Mouse (Mus musculus) splenic B cell, adult 2 months (primary cell): ENCODE measurements around the gene Eml1.

Experiments
- DNase-seq: peaks from one replicate; pipeline ENCODE4 v3.0.0-alpha.2; 2011; ENCODE audit warnings: low read depth, low spot score
- H3K27me3 ChIP-seq: 2 replicates; pipeline ENCODE4 v1.6.1; 2012; ENCODE audit warnings: mild to moderate bottlenecking, low read length, moderate library complexity, mixed read lengths; ENCODE audit not compliant: control insufficient read depth, poor library complexity, insufficient read depth, severe bottlenecking
- H3K36me3 ChIP-seq: 2 replicates; pipeline ENCODE4 v1.6.1; 2012; ENCODE audit warnings: mild to moderate bottlenecking, low read length, moderate library complexity, mixed read lengths; ENCODE audit not compliant: control insufficient read depth, poor library complexity, insufficient read depth, severe bottlenecking

Eml1 gene

DNA sequence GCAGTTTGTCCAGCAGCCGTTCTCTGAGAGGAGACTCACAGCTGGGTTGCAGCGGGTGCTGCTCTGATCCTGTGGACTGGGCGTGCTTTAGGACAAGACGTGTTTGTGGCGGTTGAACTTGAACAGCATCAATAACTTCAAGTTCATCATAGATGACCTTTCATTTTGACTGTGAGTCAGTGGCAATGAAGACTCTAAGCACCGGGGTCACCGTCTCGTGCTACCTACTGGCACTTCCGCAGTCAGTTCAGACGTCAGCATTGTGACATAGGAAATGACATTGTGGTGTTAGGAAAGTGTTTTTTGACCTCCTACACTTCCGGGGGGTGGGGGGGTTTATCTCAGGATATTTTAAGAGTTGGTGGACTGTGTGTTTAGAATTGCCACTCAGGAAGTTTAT lies 79.2 kb downstream of the Eml1 start:
- DNase-seq, result no peak
- Histone ChIP-seq H3K27me3 (no peaks in the 10 kb centered on the region), H3K36me3 (no peaks in the 10 kb centered on the region)

DNA sequence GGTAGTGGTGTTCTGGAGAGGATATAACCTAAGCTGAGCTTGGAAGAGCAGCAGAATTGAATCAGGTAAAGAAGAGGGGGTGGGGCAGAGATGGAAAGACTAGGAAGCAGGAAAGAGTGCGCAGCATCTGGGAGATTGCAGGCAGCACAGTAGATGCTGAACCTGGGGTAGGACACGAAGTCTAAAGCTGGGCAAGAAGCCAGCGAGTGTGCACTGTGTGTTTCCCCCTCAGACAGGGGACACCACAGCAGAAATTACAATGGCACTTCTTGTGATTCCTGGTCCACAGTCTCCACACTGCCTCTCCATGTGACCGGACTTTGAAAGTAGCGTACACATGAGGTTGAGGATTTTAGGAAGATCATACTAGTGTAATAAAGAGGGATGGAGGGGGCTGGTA lies 79.8 kb downstream of the Eml1 start:
- DNase-seq, result no peak
- H3K36me3 ChIP-seq, result no peaks in the 10 kb centered on the region

DNA sequence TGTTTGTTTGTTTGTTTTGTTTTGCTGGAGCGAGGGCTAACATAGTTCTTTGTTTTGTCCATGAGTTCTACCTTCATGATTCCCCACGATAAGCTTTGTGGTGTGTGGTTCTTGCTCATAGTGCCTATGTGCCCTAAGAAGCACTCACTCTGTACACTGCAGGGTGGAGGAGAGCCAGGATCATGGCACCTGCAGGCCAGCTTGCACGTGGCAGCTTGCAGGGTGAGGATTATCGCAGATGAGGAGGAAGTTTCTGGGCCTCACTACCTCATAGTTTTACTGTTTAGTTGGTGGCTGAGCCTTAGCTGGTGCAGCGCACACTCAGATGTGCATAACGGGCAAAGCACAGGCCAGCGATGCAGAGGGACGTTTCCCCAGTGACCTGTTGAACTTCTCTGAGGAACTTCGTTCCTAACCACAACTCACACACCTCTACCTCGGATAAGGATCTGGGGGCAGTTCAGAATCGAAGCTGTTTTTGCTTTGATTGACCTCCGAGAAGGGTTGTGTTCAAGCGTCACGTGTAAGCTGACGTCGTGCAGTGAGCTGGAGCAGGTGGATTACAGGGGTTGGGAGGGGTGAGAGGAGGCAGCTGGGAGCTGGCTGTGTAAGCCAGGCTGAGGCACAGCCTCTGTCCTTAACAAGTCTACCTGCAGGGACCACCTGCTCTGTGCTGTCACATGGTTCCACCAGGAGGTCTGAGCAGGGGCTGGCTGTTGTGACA lies 81.6 kb downstream of the Eml1 start:
- DNase-seq, result no peak
- H3K27me3 ChIP-seq, result no peaks in the 10 kb centered on the region

More for the DNA sequence above, 79.8 kb downstream of the Eml1 start:
- H3K27me3 ChIP-seq, result no peaks in the 10 kb centered on the region

DNA sequence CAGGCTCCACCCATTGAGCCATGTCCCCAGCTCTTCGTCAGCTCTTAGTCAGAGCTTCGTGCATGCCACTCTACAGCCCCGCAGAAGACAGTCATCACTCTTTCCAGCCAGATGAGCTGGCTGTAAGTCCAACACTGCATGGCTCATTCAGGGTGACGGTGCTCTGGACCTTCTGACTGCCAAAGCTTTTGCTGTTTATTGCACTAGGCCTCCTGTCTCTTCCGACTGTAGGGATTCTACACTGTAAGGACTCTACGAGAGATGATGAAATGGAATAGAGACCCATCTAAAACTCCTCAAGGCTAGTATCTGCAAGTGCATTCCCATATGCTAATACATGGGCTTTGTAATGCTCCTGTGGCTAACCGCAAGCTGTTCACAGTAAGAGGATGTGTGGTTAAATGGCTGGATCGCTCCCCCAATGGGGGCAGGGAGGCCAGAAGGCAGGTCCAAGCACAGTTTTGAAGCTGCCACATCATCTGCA lies 82.8 kb downstream of the Eml1 start:
- no peaks in the 10 kb centered on the region for H3K27me3 ChIP-seq
- DNase-seq, result no peak
- H3K36me3 ChIP-seq, result no peaks in the 10 kb centered on the region

More for the DNA sequence above, 81.6 kb downstream of the Eml1 start:
- H3K36me3 ChIP-seq, result no peaks in the 10 kb centered on the region

DNA sequence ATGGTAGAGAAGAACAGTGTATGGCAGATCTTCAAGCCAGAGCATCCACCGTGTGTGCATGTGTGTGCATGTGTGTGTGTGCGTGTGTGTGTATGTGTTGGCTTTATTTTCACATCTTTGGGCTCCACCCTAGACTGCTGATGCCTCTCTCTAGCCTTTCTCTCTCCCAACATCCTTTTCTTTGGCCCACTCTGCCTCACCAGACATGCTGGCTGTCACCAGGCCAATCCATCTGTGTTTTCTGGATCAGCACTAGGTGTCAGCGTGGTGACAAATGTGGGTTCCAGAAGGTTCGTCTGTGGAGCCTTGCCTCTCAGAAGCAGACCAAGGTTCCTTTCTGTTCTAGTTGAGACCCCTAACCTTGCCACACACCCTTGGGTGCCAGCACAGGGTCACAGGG lies 84.2 kb downstream of the Eml1 start:
- no peaks in the 10 kb centered on the region for H3K36me3 ChIP-seq
- H3K27me3 ChIP-seq, result no peaks in the 10 kb centered on the region
- no peak for DNase-seq

DNA sequence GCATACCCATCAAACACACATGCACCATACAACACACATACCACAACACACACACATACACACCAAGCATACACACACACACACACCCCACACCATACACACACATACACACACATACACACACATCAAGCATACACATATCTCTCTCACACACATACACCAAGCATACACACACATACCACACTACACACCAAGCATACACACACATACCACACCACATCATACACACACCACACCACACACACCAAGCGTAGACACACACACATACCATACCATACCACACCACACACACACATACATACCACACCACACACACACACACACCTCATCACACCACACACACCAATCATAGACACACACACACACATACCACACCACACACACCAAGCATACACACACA lies 102.1 kb downstream of the Eml1 start:
- Histone ChIP-seq H3K36me3 (no peaks in the 10 kb centered on the region), H3K27me3 (no peaks in the 10 kb centered on the region)
- no peak for DNase-seq

DNA sequence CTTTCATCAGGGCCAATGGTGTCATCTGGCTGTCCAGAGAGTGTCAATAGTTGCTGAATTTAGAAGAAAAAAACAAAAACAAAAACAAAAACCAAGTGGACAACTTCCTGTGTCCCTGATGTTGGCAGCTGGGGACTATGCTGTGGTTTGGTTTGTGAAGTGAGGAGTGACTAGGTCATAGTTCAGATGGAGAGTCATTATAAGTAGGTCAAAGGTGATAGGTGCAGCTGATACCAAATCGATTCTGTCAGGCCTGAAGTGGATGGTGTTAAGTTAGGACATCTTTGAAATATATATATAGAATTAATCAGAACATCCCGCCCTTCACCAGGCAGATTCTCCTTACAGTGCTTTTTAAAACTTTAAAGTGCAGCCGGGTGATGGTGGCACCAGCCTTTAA lies 103.7 kb downstream of the Eml1 start:
- Histone ChIP-seq H3K27me3 (no peaks in the 10 kb centered on the region), H3K36me3 (no peaks in the 10 kb centered on the region)
- no peak for DNase-seq

DNA sequence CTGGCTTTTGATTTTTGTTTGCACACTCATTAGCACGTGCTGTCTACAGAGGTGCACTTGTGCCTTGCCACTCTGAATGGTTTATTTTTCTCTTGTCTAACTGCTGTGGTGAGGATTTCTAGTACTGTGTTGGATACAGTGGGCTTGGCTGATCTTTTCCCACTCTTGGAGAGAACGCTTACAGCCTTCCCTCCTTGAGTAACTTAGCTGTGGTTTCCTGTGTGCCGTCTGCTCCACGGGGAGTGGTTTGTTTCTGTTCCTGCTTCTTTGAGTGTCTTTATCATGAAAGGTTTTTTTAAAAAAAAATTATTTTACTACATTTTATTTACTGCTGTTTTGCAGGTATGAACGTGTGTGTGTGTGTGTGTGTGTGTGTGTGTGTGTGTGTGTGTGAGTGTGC lies 108.0 kb downstream of the Eml1 start:
- DNase-seq, result no peak
- Histone ChIP-seq H3K36me3 (no peaks in the 10 kb centered on the region), H3K27me3 (no peaks in the 10 kb centered on the region)

DNA sequence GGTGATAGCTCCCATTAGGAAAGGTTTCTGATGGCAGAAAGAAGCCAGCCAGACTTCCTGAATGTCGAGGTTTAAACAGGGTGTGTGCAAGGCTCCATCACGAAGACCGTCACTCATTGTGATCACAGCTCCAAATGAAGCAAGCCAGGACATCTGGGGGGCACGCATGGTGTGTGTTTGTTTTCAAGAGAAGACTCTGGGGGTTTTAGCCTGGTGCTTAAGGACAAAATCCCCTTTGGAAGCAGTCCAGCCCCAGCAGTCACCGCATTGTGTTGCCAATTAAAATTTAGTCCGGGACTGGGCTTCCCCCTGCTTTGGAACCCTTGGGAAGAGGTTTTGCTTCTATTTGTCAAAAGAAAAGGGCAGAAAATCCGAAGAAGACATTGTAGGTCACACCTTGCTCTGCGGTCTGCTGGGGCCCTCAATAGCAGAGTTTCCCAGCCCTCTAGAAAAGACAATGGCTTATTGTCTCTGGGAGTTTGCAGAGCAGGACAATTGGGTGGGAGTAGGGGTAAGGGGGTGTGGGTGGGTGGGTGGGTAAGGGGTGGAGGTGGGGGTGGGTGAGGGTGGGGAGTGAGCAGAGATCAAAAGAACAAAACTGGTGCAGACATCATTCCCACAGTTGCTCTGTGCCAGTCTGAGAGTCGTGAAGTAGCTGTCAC lies 110.1 kb downstream of the Eml1 start:
- Histone ChIP-seq H3K36me3 (no peaks in the 10 kb centered on the region), H3K27me3 (no peaks in the 10 kb centered on the region)
- no peak for DNase-seq

DNA sequence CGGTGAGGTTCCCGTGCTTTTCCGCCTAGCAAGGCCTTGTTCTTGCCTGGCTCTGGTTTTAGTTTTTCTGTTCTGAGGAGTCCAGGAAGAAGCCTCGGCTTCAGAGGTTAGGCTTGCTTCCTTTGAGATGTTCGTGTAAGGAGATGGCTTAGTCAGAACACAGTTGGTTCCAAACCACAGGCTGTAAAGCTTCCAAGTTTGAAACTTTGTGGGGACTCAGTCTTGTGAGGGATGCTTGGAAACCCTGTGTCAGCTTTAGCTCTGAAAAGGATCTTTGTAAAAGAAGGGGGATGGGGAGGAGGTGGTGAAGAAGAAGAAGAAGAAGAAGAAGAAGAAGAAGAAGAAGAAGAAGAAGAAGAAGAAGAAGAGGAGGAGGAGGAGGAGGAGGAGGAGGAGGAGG lies 118.3 kb downstream of the Eml1 start:
- no peaks in the 10 kb centered on the region for H3K27me3 ChIP-seq
- no peaks in the 10 kb centered on the region for H3K36me3 ChIP-seq
- no peak for DNase-seq

DNA sequence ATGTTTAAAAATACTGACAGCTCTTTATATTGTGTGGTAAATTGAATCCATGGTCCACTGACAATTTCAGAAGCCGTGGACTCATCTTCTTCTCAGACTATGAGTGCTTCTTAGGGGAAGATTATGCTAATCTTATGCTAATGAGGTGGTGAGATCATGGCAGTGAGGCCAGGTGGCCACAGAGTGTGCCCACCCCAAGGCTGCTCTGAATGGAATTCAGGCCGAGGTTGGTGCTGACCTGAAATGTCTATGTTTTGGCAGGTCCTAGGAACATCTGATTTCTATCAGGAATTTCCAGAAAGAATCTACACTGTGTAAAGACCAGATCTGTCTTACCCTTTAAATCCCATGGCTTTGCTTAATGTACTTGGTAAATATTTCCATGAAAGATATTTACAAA lies 119.0 kb downstream of the Eml1 start:
- no peak for DNase-seq
- Histone ChIP-seq H3K27me3 (no peaks in the 10 kb centered on the region), H3K36me3 (no peaks in the 10 kb centered on the region)

DNA sequence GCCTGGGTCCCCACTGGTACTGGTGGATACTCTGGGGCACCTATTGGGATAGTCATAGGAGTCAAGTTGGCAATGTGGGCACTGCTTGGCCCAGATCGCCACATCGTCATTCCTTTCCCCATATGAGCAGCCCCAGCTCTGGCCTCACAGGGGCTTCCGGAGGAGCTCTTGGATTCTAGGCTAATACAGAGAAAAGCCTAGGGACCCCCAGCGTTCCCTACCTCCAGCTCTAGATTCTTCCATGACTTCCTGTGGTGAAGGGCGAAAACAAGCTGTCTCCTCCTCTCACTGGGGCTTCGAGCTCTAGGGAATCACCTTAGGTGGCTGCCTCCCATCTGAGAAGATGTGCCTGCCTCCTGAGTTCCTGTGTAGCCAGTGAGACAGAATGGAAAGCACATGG lies 119.6 kb downstream of the Eml1 start:
- Histone ChIP-seq H3K36me3 (no peaks in the 10 kb centered on the region), H3K27me3 (no peaks in the 10 kb centered on the region)
- no peak for DNase-seq

DNA sequence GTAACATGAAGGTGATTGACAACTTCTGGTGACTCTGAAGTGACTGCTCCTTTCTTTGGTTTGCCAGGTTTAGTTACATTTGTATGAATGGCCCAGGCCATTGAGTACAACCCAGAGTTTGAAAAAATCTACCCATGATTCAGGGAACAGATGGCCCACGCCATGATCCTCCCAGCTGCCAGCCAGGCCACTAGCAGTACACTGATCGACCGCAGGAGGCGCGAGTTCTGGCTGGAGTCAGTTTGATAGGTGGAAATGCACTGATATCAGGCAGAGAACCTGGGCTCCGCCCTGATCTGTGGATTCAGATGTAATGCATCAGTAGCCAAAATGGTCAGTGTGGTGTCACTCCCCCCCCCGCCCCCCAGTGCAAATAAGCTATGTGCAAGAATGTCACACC lies 120.2 kb downstream of the Eml1 start:
- no peak for DNase-seq
- Histone ChIP-seq H3K36me3 (no peaks in the 10 kb centered on the region), H3K27me3 (no peaks in the 10 kb centered on the region)

DNA sequence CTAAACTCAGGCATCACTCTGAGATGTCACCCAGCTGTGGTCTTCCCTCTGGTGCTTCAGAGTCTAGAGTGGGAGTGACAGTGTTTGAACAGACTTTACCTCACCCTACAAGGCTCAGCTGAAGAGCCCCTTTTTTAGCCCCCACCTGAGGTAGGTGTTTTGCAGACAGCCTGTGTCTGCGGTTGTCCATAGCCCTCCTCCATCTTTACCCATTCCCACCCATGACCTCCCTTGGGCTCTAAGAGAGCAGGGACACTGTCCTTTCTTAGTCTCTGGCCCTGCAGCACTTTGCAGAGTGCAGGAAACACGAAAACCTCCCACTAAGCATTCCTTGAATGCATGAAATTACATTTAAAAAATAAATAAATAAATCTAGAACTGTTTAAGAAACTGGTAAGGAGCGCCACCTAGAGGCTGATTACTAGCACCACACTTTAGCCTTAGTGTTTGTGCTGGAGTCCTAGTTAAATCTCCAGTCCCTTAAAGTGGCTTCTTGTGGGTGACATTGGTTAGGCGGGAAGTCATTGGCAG lies 123.3 kb downstream of the Eml1 start:
- no peaks in the 10 kb centered on the region for H3K36me3 ChIP-seq
- H3K27me3 ChIP-seq, result no peaks in the 10 kb centered on the region
- peak; percentile 54 for DNase-seq

DNA sequence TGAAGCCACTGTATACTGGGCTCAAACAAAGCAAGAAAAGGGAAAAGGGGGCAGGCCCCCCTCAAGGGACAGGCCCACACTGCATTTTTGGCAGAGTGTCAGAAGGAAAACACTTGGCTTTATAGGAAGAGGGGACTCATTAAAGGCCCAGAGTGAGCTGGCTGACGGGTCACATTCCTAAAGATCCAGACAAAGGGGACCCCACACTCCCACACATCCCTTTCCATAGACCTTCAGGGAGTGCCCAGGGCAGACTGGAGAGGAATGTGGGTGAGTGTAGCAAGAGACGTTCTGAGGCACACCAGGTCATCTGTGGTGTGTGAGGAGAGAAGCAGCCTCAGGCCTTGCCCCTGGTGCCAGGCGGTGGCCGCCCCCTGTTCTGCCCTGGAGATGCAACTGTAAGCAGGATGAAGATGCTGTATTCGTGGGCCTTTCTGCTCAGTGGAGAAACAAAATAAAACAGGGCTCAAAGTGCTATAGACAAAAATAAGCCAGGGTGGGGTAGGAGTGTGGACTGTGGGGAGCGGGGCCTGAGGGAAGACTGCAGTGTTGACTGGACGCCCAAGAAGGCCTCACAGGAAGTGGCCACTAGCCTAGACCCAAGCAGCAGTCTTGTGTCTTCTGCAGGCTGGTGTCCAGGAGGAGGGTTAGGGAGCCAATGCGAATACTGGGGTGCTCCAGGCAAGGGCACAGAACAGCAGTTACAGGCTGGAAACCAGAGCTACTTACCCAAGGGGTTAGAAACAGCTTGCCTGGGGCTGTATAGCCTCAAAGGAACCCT lies 124.9 kb downstream of the Eml1 start:
- no peak for DNase-seq
- Histone ChIP-seq H3K27me3 (no peaks in the 10 kb centered on the region), H3K36me3 (no peaks in the 10 kb centered on the region)
